Mouse (Mus musculus): ENCODE measurements around the gene Gpat2. TPM values are rescaled to one million over a fixed set of nuclear protein-coding genes. Genes with fewer than 3 reads are reported as not detected.

Gene Gpat2
- 0.05 TPM in 1 of 2 replicates, not detected in the other for polyA plus RNA-seq (2012; rRNA removed; ENCODE audit: low replicate concordance)

DNA sequence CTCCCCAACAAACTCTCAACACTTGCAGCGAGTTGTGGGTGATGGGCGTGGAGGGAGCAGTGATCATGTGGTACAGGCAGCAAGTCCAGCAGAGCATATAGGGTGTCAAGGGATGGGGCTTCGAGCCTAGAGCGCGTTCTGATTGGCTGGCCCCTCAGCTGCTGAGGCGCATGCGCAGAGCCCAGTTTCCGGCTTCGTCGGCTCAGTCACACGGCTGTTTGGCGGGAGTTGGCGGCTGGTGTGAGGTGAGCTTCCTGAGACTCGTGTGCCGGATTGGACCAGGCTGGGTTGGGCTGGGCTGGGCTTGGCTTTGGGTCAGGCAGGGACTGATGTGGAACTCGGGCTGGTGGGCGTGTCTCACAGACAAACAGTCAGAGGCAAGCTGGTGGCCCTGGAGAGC lies at the start of gene Gpat2:
Gene Gpat2 (plus strand): TSS at position 223 of the 400 bp plus-strand sequence.

DNA sequence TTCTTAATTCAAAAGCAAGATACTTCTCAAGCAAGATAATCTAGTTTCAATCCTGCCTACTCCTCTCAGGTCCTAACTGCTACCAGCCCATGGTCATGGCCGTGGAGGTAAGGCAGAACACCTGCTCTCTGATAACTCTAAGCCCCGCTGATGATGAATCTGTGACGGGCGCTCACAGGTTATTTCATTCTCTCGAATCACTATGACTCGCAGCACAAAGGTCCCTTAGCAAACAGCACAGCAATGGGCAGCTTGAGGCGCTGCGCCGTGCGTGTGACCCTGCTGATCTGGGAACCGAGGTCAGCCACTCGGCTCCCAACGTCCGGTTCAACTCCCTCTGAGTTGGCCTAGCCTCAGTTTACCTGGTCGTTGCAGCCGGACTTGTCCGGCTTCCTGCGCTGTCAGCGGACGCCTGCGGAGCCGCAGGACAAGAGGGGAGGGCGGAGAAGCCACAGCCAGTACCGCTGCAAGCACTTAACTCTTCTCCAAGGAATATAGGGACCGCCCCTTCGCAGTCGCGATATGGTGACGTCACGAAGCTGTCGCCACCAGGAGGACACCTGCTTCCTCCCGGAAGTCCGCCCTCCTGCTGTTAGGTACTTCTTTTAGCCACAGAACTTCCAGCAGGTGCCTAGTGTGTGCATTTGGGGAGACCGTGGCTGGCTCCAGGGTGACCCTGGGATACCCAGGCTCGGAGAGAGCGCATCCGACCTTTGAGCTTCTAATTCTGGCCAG lies 19.2 kb downstream of the Gpat2 start, which contains the start of gene Fahd2a:
Gene Fahd2a (minus strand): TSS at position 511 of the 735 bp plus-strand sequence.

Other genes with a start within 250 kb of the Gpat2 start
- gene 1810024B03Rik, start 216.9 kb upstream of the Gpat2 start, polyA plus RNA-seq (2012; rRNA removed; ENCODE audit: low replicate concordance), result 0.52 and 0.67 TPM in 2 replicates
- gene Snrnp200, start 216.8 kb upstream of the Gpat2 start, polyA plus RNA-seq (2012; rRNA removed; ENCODE audit: low replicate concordance), result 10.3 and 13.4 TPM in 2 replicates
- gene Ciao1, start 177.4 kb upstream of the Gpat2 start, polyA plus RNA-seq (2012; rRNA removed; ENCODE audit: low replicate concordance), result 29.3 and 44.4 TPM in 2 replicates
- gene Tmem127, start 177.3 kb upstream of the Gpat2 start, polyA plus RNA-seq (2012; rRNA removed; ENCODE audit: low replicate concordance), result 62.2 and 131 TPM in 2 replicates
- 49.7 and 74.2 TPM in 2 replicates for gene Stard7, start 155.0 kb upstream of the Gpat2 start, polyA plus RNA-seq (2012; rRNA removed; ENCODE audit: low replicate concordance)
- 1.4 and 9.4 TPM in 2 replicates for gene Dusp2, start 89.0 kb upstream of the Gpat2 start, polyA plus RNA-seq (2012; rRNA removed; ENCODE audit: low replicate concordance)
- not detected in 2 replicates for gene Astl, start 86.6 kb upstream of the Gpat2 start, polyA plus RNA-seq (2012; rRNA removed; ENCODE audit: low replicate concordance)
- gene Adra2b, start 62.0 kb upstream of the Gpat2 start, polyA plus RNA-seq (2012; rRNA removed; ENCODE audit: low replicate concordance), result 0.63 and 0.79 TPM in 2 replicates
- 6.3 TPM in 2 replicates for gene Fahd2a, start 19.4 kb downstream of the Gpat2 start, polyA plus RNA-seq (2012; rRNA removed; ENCODE audit: low replicate concordance)
- gene Kcnip3, start 96.9 kb downstream of the Gpat2 start, polyA plus RNA-seq (2012; rRNA removed; ENCODE audit: low replicate concordance), result 1.1 and 1.4 TPM in 2 replicates
- 0.02 and 0.83 TPM in 2 replicates for gene Prom2, start 116.3 kb downstream of the Gpat2 start, polyA plus RNA-seq (2012; rRNA removed; ENCODE audit: low replicate concordance)
- 0.47 and 0.92 TPM in 2 replicates for gene Zfp661, start 161.9 kb downstream of the Gpat2 start, polyA plus RNA-seq (2012; rRNA removed; ENCODE audit: low replicate concordance)
- 32.2 and 37.8 TPM in 2 replicates for gene Mrps5, start 162.0 kb downstream of the Gpat2 start, polyA plus RNA-seq (2012; rRNA removed; ENCODE audit: low replicate concordance)
- 0.27 and 9.9 TPM in 2 replicates for gene Mal, start 231.5 kb downstream of the Gpat2 start, polyA plus RNA-seq (2012; rRNA removed; ENCODE audit: low replicate concordance)

All from duodenum, adult 2 months (tissue).